Mouse (Mus musculus) midbrain, embryonic 16.5 days (tissue): ENCODE measurements around the gene Rapgef3. TPM values are rescaled to one million over a fixed set of nuclear protein-coding genes. Genes with fewer than 3 reads are reported as not detected.
A peak's percentile ranks its signal among the peaks of the same experiment; 100 is the strongest.

Experiments used
- ATAC-seq: fragments of 200-750 bp; cut with Nextera tagmentation; 2 replicates; pipeline ENCODE4 v1.8.0; 2017; ENCODE audit warnings: moderate TSS enrichment
- H3K27ac ChIP-seq: fragments of 300-500 bp; sonication (generic); 2 replicates; pipeline ENCODE4 v1.5.1; 2014; ENCODE audit warnings: mild to moderate bottlenecking, low read length, mixed read lengths
- H3K27me3 ChIP-seq: fragments of 300-500 bp; sonication (generic); 2 replicates; pipeline ENCODE4 v1.6.1; 2014; ENCODE audit warnings: low read depth, low read length, mixed read lengths; ENCODE audit not compliant: control insufficient read depth, insufficient read depth
- H3K36me3 ChIP-seq: fragments of 300-500 bp; sonication (generic); 2 replicates; pipeline ENCODE4 v1.6.1; 2014; ENCODE audit warnings: mild to moderate bottlenecking, low read length, moderate library complexity, mixed read lengths; ENCODE audit not compliant: control insufficient read depth, insufficient read depth
- H3K4me1 ChIP-seq: fragments of 300-500 bp; sonication (generic); 2 replicates; pipeline ENCODE4 v1.6.1; 2014; ENCODE audit warnings: mild to moderate bottlenecking, low read length, mixed read lengths; ENCODE audit not compliant: control insufficient read depth, insufficient read depth
- H3K4me2 ChIP-seq: fragments of 300-500 bp; sonication (generic); 2 replicates; pipeline ENCODE4 v1.6.1; 2014; ENCODE audit warnings: mild to moderate bottlenecking, low read length, mixed read lengths
- H3K4me3 ChIP-seq: fragments of 300-500 bp; sonication (generic); 2 replicates; pipeline ENCODE4 v1.5.1; 2014; ENCODE audit warnings: low read depth, mild to moderate bottlenecking, low read length, moderate library complexity, mixed read lengths
- H3K9ac ChIP-seq: fragments of 300-500 bp; sonication (generic); 2 replicates; pipeline ENCODE4 v1.6.1; 2014; ENCODE audit warnings: low read depth, low read length, mixed read lengths
- H3K9me3 ChIP-seq: fragments of 300-500 bp; sonication (generic); replicated peaks from 2 replicates; pipeline ENCODE4 v1.6.1; 2014; ENCODE audit warnings: mild to moderate bottlenecking, low read length, mixed read lengths; ENCODE audit not compliant: control insufficient read depth, poor library complexity, severe bottlenecking
- WGBS: fragments of 180-500 bp; shearing (Covaris S2); extraction: QIAGEN DNeasy Blood & Tissue Kit; methylation state at CpG from one replicate; pipeline ENCODE4 v1.1.7; 2014; 5-methylcytosine and 5-hydroxymethylcytosine counted together
- polyA plus RNA-seq: library from polyadenylated mRNA; unstranded; fragments of >200 nt; fragmentation: Nextera tagmentation; extraction: Ambion mirVana; gene quantifications from 2 replicates; pipeline ENCODE4 v1.2.1, GENCODE M21; 2015

Rapgef3 gene
- polyA plus RNA-seq, 1 experiment from 2014 or later: 21.3 TPM

DNA sequence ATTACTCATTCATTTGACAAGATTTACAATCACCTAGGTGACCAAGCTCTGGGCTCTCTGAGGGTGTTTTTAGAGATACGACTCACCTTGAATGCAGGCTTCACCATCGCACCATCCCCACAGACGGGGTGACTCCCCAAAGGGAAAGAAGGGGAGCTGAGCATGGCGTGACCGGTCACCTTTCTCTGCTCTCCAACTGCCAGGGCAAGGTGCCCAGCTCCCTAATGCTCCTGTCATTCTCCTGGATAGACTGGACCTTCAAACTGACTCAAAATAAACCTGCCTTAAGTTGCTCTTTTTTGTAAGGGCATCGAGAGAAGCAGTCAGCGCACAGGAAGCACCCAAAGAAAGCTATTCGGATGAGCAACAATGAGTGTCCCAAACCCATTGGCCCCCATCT lies 2.5 kb upstream of the Rapgef3 start:
- Histone ChIP-seq H3K36me3 (no peaks in the 10 kb centered on the region), H3K27ac (no peak overlapping the region), H3K27me3 (peaks cover 5% of the 10 kb centered on the region), H3K9ac (no peak overlapping the region), H3K4me3 (no peak overlapping the region), H3K9me3 (no peaks in the 10 kb centered on the region), H3K4me1 (peaks cover 34% of the 10 kb centered on the region), H3K4me2 (no peak overlapping the region)
- 78% methylated on average over 8 of the region's 8 CpGs for WGBS
- ATAC-seq: no peak

DNA sequence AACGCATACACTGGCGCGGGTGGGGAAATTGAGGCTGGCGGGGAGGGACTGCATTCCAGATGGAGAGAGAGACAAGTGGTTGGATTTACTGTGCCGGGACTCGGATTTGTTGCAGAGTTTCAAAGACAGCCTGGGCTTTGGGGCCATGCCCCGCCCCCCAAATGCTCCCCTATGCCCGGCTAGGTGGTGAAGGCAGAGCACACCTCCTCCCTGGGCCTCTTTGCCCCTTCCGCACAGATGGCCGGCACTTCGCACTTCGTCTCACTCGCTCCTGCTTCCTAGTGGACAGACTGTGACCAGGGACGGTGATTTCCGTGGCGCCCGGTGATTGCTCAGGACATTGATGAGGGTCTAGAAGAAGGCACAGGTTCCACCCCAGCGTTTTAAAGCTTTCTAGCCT lies 420 bp upstream of the Rapgef3 start:
- H3K4me1 ChIP-seq: peaks cover 35% of the 10 kb centered on the region
- no peak for ATAC-seq
- under 1% methylated on average over 18 of the region's 18 CpGs for WGBS
- H3K9me3 ChIP-seq: no peaks in the 10 kb centered on the region
- peak overlapping the region; percentile 67 for H3K9ac ChIP-seq
- peak overlapping the region; percentile 51 for H3K4me3 ChIP-seq
- no peaks in the 10 kb centered on the region for H3K36me3 ChIP-seq
- H3K27me3 ChIP-seq: peaks cover 5% of the 10 kb centered on the region
- H3K4me2 ChIP-seq: peak overlapping the region; percentile 98
- peak overlapping the region; percentile 68 for H3K27ac ChIP-seq

DNA sequence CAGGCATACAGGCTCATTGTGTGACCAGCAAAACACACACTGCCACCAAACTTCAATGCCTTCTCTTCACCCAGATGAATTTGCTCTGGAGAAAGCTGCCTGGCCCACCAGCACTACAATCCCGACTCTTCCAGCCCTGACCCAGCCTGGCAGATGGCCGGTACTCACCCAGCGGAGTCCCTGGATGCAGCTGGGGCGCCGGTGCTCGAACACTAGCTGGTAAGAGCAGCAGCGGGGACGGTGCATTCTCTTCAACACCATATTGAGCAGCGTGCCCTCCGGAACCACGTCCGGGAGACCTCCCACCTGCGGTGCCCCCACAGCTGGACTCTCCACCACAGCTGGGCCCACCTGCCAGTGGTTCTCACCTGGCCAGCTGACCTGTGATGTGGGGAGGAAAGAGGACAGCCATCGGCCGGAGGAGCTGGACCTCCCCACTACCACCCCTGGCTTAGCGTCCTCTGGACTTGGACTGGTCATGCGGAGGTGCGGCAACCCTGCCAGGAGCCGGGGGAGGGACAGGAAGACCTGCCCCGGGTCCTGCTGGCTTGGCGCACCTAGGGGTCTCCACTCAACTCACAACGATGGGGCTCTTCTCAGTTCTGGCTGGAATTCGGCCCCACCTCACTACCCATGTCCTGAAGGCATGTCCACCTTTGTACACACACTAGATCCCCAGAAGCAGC lies 1.0 kb downstream of the Rapgef3 start:
- WGBS: 4% methylated on average over 23 of the region's 23 CpGs
- peak overlapping the region; percentile 98 for H3K4me2 ChIP-seq
- H3K4me3 ChIP-seq: peak overlapping the region; percentile 51
- ATAC-seq: peak; percentile 9; the same call in 1 of the 2 replicates
- no peaks in the 10 kb centered on the region for H3K36me3 ChIP-seq
- no peaks in the 10 kb centered on the region for H3K9me3 ChIP-seq
- peaks cover 32% of the 10 kb centered on the region for H3K4me1 ChIP-seq
- peaks cover 5% of the 10 kb centered on the region for H3K27me3 ChIP-seq
- peak overlapping the region; percentile 68 for H3K27ac ChIP-seq
- H3K9ac ChIP-seq: peak overlapping the region; percentile 67

- H3K4me2 ChIP-seq: peak overlapping the region; percentile 98
- H3K4me1 ChIP-seq: peaks cover 32% of the 10 kb centered on the region
- peak overlapping the region; percentile 68 for H3K27ac ChIP-seq
- peak; percentile 52 for ATAC-seq
- no peaks in the 10 kb centered on the region for H3K9me3 ChIP-seq
- H3K27me3 ChIP-seq: peaks cover 5% of the 10 kb centered on the region
- H3K4me3 ChIP-seq: peak overlapping the region; percentile 51
- H3K9ac ChIP-seq: peak overlapping the region; percentile 67
- no peaks in the 10 kb centered on the region for H3K36me3 ChIP-seq
- WGBS: 4% methylated on average over 8 of the region's 8 CpGs
Measured at GRCm38 (mm10) chr15:97766194-97766593, 1.6 kb downstream of the Rapgef3 start.

GRCm38 (mm10) chr15:97765090-97765794 lies 2.5 kb downstream of the Rapgef3 start:
- Histone ChIP-seq H3K27ac (no peak overlapping the region), H3K4me2 (peak overlapping the region; percentile 98), H3K4me3 (peak overlapping the region; percentile 23), H3K9ac (peak overlapping the region; percentile 10; the same call in 1 of the 2 replicates), H3K27me3 (peaks cover 5% of the 10 kb centered on the region), H3K36me3 (peaks cover under 1% of the 10 kb centered on the region; the same call in 1 of the 2 replicates), H3K9me3 (no peaks in the 10 kb centered on the region), H3K4me1 (peaks cover 32% of the 10 kb centered on the region)
- ATAC-seq: no peak
- WGBS: 35% methylated on average over 13 of the region's 13 CpGs

- ATAC-seq: no peak
- peaks cover 32% of the 10 kb centered on the region for H3K4me1 ChIP-seq
- peaks cover 5% of the 10 kb centered on the region for H3K36me3 ChIP-seq
- no peak overlapping the region; the same call in 1 of the 2 replicates for H3K4me2 ChIP-seq
- no peak overlapping the region for H3K27ac ChIP-seq
- no peak overlapping the region for H3K4me3 ChIP-seq
- no peaks in the 10 kb centered on the region for H3K9me3 ChIP-seq
- H3K9ac ChIP-seq: no peak overlapping the region
- H3K27me3 ChIP-seq: peaks cover 2% of the 10 kb centered on the region
- WGBS: 78% methylated on average over 2 of the region's 2 CpGs
Measured at GRCm38 (mm10) chr15:97764532-97764931, 3.2 kb downstream of the Rapgef3 start.

DNA sequence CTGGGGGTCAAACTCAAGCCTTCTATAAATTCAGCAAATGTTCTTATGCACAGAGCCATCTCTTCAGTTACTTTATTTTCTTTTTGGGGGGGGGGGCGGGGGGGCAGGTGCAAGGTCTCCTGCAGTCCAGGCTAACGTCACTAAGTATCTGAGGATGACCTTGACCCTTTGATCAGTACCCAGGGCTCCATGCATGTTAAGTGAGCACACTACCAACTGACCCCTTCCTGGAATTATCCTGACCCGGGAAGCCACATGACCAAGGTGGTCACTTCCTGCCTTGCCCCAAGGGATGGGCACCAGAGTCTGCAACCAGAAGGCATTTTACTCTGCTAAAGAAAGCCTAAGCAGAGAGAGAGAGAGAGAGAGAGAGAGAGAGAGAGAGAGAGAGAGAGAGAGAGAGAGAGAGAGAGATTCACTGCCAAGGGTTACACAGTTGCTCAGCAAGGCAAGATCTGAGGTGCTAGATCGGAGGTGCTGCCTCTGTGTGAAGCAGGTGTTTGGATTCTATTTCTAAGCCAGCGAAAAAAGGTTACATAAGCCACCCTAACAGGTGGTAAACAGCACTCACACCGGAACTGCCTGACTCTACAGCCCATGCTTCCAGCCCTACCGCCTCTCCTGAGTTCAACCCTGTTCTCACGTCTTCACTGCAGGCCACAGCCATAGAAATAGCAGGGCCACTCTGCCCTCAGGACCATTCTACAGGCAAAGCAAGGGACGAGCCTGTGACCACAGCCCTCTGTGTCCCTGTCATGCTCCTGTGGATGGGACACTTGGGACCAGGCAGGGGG lies 4.3 kb downstream of the Rapgef3 start:
- no peak overlapping the region for H3K4me3 ChIP-seq
- peaks cover 2% of the 10 kb centered on the region for H3K27me3 ChIP-seq
- H3K9me3 ChIP-seq: no peaks in the 10 kb centered on the region
- H3K36me3 ChIP-seq: peaks cover 8% of the 10 kb centered on the region
- H3K4me2 ChIP-seq: no peak overlapping the region
- H3K27ac ChIP-seq: no peak overlapping the region
- H3K9ac ChIP-seq: no peak overlapping the region
- ATAC-seq: no peak
- peaks cover 27% of the 10 kb centered on the region for H3K4me1 ChIP-seq
- WGBS: 67% methylated on average over 9 of the region's 9 CpGs

GRCm38 (mm10) chr15:97762733-97763132 lies 5.0 kb downstream of the Rapgef3 start:
- Histone ChIP-seq H3K4me2 (no peak overlapping the region), H3K27me3 (peaks cover 2% of the 10 kb centered on the region), H3K36me3 (peaks cover 8% of the 10 kb centered on the region), H3K9ac (no peak overlapping the region), H3K4me1 (peaks cover 21% of the 10 kb centered on the region), H3K4me3 (no peak overlapping the region), H3K9me3 (no peaks in the 10 kb centered on the region), H3K27ac (no peak overlapping the region)
- no peak for ATAC-seq
- 62% methylated on average over 9 of the region's 9 CpGs for WGBS
